Mouse (Mus musculus) intestine, postnatal 0 days (tissue): ENCODE data around the gene Rgs16. TPM values are rescaled to one million over a fixed set of nuclear protein-coding genes. Genes with fewer than 3 reads are reported as not detected.

Experiments
- ATAC-seq: fragments of 200-750 bp; cut with Nextera tagmentation; 2 replicates; pipeline ENCODE4 v1.8.0; 2017; ENCODE audit warnings: mild to moderate bottlenecking, moderate TSS enrichment, moderate library complexity
- H3K27ac ChIP-seq: fragments of 300-500 bp; sonication (generic); 2 replicates; pipeline ENCODE4 v1.5.1; 2014; ENCODE audit warnings: mild to moderate bottlenecking, low read depth, low read length, moderate library complexity
- H3K27me3 ChIP-seq: fragments of 300-500 bp; sonication (generic); replicated peaks from 2 replicates; pipeline ENCODE4 v1.6.1; 2014; ENCODE audit warnings: low read length, mixed read lengths; ENCODE audit not compliant: control insufficient read depth, insufficient read depth
- H3K36me3 ChIP-seq: fragments of 300-500 bp; sonication (generic); 2 replicates; pipeline ENCODE4 v1.6.1; 2014; ENCODE audit warnings: mild to moderate bottlenecking, moderate library complexity; ENCODE audit not compliant: control insufficient read depth, insufficient read depth
- H3K4me1 ChIP-seq: fragments of 300-500 bp; sonication (generic); replicated peaks from 2 replicates; pipeline ENCODE4 v1.6.1; 2014; ENCODE audit warnings: antibody characterized with exemption, low read length, mixed read lengths; ENCODE audit not compliant: control insufficient read depth, insufficient read depth
- H3K4me2 ChIP-seq: fragments of 300-500 bp; sonication (generic); replicated peaks from 2 replicates; pipeline ENCODE4 v1.6.1; 2014; ENCODE audit warnings: low read depth, mild to moderate bottlenecking, moderate library complexity
- H3K4me3 ChIP-seq: fragments of 300-500 bp; sonication (generic); 2 replicates; pipeline ENCODE4 v1.5.1; 2014; ENCODE audit warnings: low read depth, low read length
- H3K9ac ChIP-seq: fragments of 300-500 bp; sonication (generic); 2 replicates; pipeline ENCODE4 v1.6.1; 2014; ENCODE audit warnings: mild to moderate bottlenecking, low read depth, low read length
- H3K9me3 ChIP-seq: fragments of 300-500 bp; sonication (generic); 2 replicates; pipeline ENCODE4 v1.6.1; 2016; ENCODE audit warnings: mixed run types; ENCODE audit not compliant: control insufficient read depth
- CTCF ChIP-seq: sonication (generic); IDR thresholded peaks from 2 replicates; pipeline ENCODE4 v1.5.1; 2016; ENCODE audit warnings: low read depth, mild to moderate bottlenecking, control low read depth, antibody characterized with exemption, moderate library complexity
- WGBS: fragments of 180-500 bp; shearing (Covaris S2); extraction: QIAGEN DNeasy Blood & Tissue Kit; methylation state at CpG from one replicate; pipeline ENCODE4 v1.1.7; 2014; 5-methylcytosine and 5-hydroxymethylcytosine counted together
- polyA plus RNA-seq: library from polyadenylated mRNA; unstranded; fragments of >200 nt; fragmentation: Nextera tagmentation; extraction: Ambion mirVana; gene quantifications from 2 replicates; pipeline ENCODE4 v1.2.1, GENCODE M21; 2015

The Rgs16 gene
- polyA plus RNA-seq, 1 experiment from 2014 or later: 2.4 TPM

- no peak for TF ChIP-seq CTCF
- no peak overlapping the region for H3K9ac ChIP-seq
- H3K4me3 ChIP-seq: peak overlapping the region; percentile 38
- 17% methylated on average over 13 of the region's 13 CpGs for WGBS
- H3K27ac ChIP-seq: no peak overlapping the region
- H3K27me3 ChIP-seq: peaks cover 33% of the 10 kb centered on the region
- H3K4me2 ChIP-seq: peak overlapping the region; percentile 67
- no peak for ATAC-seq
- no peaks in the 10 kb centered on the region for H3K9me3 ChIP-seq
- no peaks in the 10 kb centered on the region for H3K4me1 ChIP-seq
- H3K36me3 ChIP-seq: no peaks in the 10 kb centered on the region
Measured at GRCm38 (mm10) chr1:153739437-153740015, 623 bp upstream of the Rgs16 start.

GRCm38 (mm10) chr1:153740775-153741400 is 739 bp downstream of the Rgs16 start:
- H3K27ac ChIP-seq: no peak overlapping the region
- no peaks in the 10 kb centered on the region for H3K9me3 ChIP-seq
- H3K4me2 ChIP-seq: peak overlapping the region; percentile 67
- no peak for ATAC-seq
- H3K4me1 ChIP-seq: no peaks in the 10 kb centered on the region
- peak overlapping the region; percentile 38 for H3K4me3 ChIP-seq
- 42% methylated on average over 12 of the region's 12 CpGs for WGBS
- no peak for TF ChIP-seq CTCF
- H3K27me3 ChIP-seq: peaks cover 33% of the 10 kb centered on the region
- no peaks in the 10 kb centered on the region for H3K36me3 ChIP-seq
- no peak overlapping the region; the same call in 1 of the 2 replicates for H3K9ac ChIP-seq

GRCm38 (mm10) chr1:153741551-153742316 is 1.6 kb downstream of the Rgs16 start:
- Histone ChIP-seq H3K4me1 (no peaks in the 10 kb centered on the region), H3K4me3 (no peak overlapping the region), H3K27me3 (peaks cover 33% of the 10 kb centered on the region), H3K9ac (no peak overlapping the region), H3K4me2 (peak overlapping the region; percentile 67), H3K36me3 (no peaks in the 10 kb centered on the region), H3K9me3 (no peaks in the 10 kb centered on the region), H3K27ac (no peak overlapping the region)
- no peak for ATAC-seq
- 71% methylated on average over 18 of the region's 18 CpGs for WGBS
- TF ChIP-seq CTCF: no peak

DNA sequence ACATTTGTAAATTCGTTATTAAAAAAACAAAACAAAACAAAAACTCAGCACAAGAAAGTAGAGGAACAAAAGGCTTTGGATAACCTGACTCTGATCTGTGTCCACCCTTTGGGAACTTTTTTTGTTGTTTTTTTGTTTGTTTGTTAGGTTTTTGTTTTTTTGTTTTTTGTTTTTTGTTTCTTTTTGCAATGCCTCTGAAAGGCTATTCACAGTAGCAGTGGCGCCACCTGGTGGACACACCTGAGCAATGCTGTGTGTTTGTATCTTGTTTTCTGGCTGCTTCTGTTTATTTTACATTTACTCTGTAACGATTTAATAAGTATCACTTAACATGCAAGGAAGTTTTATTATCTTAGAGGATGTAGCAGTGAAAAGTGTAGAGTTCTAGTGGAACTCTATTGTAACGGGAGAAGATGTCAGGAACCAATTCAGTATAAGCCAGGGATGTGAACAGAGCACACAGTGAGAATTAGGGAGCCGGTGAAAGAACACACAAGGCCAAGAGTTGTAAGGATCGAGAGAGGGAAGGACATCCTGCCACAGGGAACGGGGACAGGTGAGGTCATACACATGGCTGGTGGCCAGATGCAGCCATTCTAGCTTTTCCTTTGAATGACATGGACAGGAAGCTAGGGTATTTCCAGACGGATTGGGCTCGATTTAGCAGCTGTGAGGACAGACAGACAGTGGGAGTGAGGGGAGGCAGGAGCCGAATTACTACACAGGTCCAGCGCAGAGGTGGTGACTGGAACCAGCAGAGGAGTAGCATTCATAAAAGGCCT is 2.4 kb downstream of the Rgs16 start:
- no peak for ATAC-seq
- Histone ChIP-seq H3K36me3 (no peaks in the 10 kb centered on the region), H3K27me3 (peaks cover 33% of the 10 kb centered on the region), H3K4me3 (no peak overlapping the region), H3K9ac (no peak overlapping the region), H3K4me2 (no peak overlapping the region), H3K9me3 (no peaks in the 10 kb centered on the region), H3K4me1 (no peaks in the 10 kb centered on the region), H3K27ac (no peak overlapping the region)
- 58% methylated on average over 11 of the region's 11 CpGs for WGBS
- TF ChIP-seq CTCF: peak; percentile 92

DNA sequence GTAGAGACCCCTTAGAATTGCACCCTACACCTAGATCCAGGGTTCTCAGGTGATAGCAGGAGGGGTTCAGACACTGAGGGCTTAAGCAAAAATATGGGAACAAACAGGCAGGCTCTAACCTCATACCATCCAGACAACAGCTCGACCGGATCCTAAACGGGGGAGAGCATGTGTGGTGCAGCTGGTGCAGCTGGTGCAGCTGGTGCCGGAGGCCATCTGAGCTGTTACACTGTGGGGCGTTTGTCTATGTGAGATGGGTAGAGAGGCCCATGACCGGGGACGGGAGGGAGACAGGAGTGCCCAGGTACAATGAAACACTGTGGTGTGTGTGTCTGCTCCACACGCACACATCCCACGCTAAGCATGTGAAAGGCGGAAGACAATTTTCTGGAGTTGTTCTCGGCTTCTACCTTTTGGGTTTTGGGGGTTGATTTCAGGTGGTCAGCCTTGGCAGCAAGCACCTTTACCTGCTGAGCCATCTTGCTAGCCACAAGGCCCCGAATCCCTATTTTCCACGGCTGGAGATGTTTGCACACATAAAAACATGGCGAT is 6.0 kb downstream of the Rgs16 start:
- Histone ChIP-seq H3K27ac (no peak overlapping the region), H3K4me3 (no peak overlapping the region), H3K4me1 (no peaks in the 10 kb centered on the region), H3K27me3 (0 out of 2 replicates have a peak, but pooled peaks cover 3% of the 10 kb centered on the region), H3K36me3 (no peaks in the 10 kb centered on the region), H3K9me3 (no peaks in the 10 kb centered on the region), H3K4me2 (no peak overlapping the region), H3K9ac (no peak overlapping the region)
- no peak for ATAC-seq
- TF ChIP-seq CTCF: no peak
- 79% methylated on average over 14 of the region's 14 CpGs for WGBS

DNA sequence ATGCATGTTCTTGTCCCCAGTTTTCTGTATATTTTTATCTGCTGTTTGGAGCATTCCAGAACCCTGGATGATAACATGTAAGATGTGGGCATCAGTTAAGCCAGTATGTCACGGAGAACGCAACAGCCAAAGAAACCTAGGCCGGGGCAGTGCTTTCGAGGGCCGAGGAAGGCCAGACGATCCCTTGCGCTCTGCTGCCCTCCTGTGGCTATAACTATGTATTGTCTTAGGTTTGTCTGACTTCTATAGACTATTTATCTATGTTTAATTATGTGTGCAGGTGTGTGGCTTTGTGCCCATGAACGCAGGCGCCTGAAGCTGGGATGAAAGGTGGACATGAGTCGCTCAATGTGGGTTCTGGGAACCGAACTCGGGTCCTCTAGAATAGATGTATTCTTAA is 6.6 kb downstream of the Rgs16 start:
- Histone ChIP-seq H3K4me1 (no peaks in the 10 kb centered on the region), H3K4me3 (no peak overlapping the region), H3K4me2 (no peak overlapping the region), H3K9me3 (no peaks in the 10 kb centered on the region), H3K27ac (no peak overlapping the region), H3K36me3 (no peaks in the 10 kb centered on the region), H3K9ac (no peak overlapping the region), H3K27me3 (0 out of 2 replicates have a peak, but pooled peaks cover 3% of the 10 kb centered on the region)
- 4% methylated on average over 12 of the region's 12 CpGs for WGBS
- TF ChIP-seq CTCF: peak; percentile 95
- ATAC-seq: no peak
